Mouse (Mus musculus): ENCODE data around the gene Aqp11.

DNA sequence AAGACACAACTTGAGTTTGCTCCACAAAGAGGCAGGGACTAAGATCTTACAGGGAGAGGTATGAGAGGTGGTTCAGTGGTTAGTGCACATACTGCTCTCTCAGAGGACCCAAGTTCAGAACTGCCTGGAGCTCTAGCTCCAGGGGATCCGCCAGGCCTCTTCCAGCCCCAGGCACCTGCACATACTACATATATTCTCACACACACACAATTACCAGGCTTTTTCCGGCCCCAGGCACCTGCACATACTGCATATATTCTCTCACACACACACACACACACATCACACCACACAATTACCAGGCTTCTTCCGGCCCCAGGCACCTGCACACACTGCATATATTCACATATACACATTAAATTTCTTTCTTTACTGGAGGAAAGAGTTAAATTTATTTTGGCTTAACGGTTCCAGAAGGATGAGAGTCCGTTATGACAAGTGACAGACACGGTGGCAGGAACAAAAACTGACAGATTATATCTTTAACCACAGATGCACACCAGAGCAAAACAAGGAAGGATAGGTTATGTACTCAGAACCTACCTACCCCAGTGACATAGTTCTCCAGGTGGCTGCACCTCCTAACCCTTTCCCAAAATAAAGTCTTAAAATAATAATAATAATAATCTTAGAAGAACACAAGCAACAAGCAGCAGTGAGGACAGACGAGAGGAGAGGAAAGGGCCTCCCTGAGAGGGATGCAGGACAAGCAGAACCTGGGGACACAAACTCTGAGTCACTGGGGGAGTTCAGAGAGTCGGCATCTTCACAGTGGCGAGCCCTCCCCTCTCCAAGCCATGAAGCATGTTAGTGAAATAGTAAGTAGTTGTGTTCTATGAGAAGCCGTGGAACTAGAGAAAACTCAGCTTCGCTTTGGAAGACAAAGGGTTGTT lies 14.2 kb downstream of the Aqp11 start:
- TF ChIP-seq CTCF (IDR thresholded peaks at IDR 0.05; ENCODE audit: insufficient read depth, low read length) (no peak), POLR2A (IDR thresholded peaks at IDR 0.05; ENCODE audit: borderline replicate concordance, extremely low read depth, low read depth, low read length) (no peak)

Data from lung, adult 2 months (tissue).